Mouse (Mus musculus) heart, postnatal 4 days (tissue): Measurements from ENCODE around the gene Col4a4. TPM values are rescaled to one million over a fixed set of nuclear protein-coding genes. Genes with fewer than 3 reads are reported as not detected.

ENCODE experiments used
- DNase-seq: peaks from one replicate; pipeline ENCODE4 v3.0.0; 2021
- total RNA-seq, 2 experiments: library from RNA; stranded (reverse); gene quantifications; 2 replicates each; pipeline ENCODE4 v1.2.3; 2021

Col4a4 gene
- 1 to 10 TPM; 4.1 to 5.0 TPM for total RNA-seq

DNA sequence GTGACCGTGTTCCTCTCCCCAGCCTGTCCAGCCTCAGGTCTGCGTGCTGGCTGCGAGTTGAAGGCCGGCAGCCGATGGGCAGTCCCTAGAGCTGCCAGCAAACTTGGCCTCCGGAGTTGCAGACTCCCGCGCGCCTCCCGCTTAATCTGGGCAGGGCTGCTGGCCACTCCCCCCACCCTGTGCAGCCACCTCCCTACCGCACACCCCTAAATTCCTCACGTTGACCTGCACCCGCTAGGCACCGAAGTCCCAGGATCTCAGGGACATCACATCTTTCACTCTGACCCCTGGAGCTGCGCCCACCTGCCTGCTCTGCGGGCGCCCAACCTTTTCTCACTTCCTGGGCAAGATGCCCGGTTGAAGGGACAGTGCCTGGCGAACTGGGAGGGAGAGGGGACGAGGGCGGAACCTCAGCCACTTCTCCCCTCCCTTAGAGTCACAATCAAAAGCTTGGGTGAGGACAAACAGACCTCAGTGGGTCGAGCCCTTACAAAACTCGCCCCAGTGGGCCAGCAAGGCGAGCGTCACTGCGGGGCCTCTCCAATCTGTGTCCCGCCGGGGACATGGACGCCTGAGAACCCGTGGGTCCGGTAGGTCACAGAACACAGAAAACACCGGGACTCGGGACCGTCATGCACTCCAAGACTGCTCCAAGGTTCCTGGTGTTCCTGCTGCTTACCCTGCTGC is at the start of gene Col4a4, which contains the start of gene Col4a3:
Gene Col4a4, minus strand, starts transcription at position 137 of the 687 bp plus-strand sequence.
Gene Col4a3, plus strand, starts transcription at position 209 of the 687 bp plus-strand sequence.
- peak; percentile 75 for DNase-seq

- peak; percentile 17 for DNase-seq
Observed at GRCm38 (mm10) chr1:82636321-82636720, 49.7 kb upstream of the Col4a4 start.

DNA sequence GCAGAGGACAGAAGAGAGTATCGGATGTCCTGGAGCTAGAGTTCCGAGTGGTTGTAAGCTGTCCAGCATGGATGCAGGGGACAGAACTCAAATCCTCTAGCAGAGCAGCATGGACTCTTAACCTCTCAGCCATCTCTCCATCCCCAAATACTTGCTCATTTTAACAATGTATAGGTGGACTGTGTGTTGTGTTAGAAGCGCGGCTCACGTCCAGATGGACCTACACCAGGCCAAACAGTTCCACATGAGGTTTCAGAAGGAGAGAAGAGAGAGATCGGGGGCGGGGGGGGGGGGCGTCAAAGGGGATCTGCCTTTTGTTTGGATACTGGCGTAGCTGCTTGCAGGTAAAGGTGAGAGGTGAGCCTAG is 48.6 kb upstream of the Col4a4 start:
- no peak for DNase-seq

- peak; percentile 83 for DNase-seq
Observed at GRCm38 (mm10) chr1:82634545-82635253, 48.0 kb upstream of the Col4a4 start.

DNA sequence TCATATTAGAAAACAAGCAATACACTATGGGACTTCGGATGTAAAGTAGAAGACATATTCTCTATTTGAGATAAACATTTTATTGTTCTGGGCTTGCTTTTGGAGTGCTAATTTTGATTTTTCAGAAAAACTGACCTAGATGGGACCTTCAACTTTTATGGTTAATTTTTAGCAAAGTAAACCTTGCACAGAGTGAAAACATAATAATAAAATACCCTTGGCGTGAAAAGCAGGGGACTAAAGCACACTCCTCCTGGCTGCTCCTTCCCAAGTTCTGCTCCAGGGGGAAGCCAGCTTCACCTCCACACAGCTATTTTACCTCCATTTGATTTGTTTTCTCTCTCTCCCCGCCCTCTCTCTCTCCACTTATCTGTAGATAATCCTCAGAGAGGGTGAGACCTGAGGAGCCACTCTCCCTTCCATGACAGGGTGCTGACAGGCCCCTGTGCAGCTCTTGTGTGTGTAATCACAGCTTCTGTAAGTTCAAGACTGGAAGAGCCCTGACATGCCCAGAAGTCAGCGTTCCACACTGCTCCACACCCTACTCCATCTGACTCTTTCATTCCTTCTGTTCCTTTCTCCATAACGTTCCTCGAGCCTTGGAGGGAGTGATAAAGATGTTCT is 44.6 kb upstream of the Col4a4 start:
- no peak for DNase-seq

GRCm38 (mm10) chr1:82629495-82629894 is 42.8 kb upstream of the Col4a4 start:
- DNase-seq: no peak

- no peak for DNase-seq
Observed at GRCm38 (mm10) chr1:82627652-82628051, 41.0 kb upstream of the Col4a4 start.

DNA sequence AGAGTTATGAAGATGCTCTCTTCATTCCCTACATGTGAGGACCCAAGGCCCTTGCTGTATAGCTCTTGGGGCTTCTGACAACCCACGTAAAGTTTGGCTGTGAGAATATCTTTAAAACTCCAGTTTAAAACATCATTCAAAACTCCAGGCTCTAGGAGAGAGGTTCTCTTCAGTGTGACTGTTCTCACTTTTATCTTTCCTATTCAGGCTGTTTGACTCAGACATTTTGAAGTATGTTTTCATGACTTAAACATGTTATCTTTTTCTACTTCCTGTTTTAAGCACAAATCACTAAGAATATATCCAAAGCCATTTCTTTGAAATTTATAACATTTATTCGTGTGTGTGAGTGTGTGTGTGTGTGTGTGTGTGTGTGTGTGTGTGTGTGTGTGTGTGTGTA is 38.8 kb upstream of the Col4a4 start:
- no peak for DNase-seq

- DNase-seq: no peak
Observed at GRCm38 (mm10) chr1:82624934-82625333, 38.3 kb upstream of the Col4a4 start.

DNA sequence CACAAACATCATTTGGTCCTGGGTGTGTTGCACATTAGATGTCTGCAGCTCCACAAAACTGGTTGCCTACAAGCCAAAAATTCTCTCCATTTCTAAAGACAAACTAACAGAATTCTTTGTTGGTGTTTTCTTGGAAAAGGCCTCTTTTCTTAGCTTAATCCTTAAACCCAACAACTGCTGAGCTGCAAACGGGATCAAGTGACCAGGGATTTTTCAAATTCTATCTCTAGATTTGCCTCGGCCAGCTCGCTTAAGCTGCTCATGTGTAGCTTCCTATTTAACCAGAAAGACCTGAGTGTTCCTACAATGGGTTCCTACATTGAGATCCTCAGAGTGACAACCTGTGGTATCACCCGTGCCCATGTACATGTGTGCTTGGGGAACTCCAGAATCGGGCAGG is 33.3 kb upstream of the Col4a4 start:
- no peak for DNase-seq

GRCm38 (mm10) chr1:82618592-82618991 is 31.9 kb upstream of the Col4a4 start:
- no peak for DNase-seq

- no peak for DNase-seq
Observed at GRCm38 (mm10) chr1:82618001-82618400, 31.4 kb upstream of the Col4a4 start.

GRCm38 (mm10) chr1:82612061-82612660 is 25.5 kb upstream of the Col4a4 start:
- DNase-seq: no peak

DNA sequence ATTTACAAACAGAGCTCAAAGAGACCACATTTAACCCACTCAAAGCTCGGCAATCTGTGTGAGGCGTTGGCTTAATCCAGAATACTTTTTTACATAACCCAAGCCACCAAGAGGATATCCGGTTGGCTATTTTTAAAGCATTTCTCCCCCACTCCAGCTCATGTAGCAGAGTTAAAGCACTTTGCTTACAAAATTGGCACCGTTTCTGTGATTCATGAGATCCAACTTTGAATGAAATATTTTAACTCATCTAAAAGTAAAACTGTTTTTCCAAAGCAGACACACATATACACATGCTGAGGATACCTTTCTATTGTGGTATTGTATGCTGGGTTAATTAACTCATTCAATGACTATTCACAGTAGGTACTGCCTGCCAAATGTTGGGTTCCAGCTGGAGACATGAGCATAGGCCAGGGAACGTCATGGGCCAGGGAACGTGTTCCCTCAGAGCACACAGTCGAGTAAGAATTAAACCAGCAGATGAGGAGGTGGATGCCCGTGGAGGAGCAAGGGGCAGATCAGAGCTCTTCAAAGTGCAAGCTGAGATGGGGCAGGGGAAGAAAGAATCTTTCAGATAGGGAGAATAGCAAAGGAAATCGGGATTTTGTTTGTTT is 22.1 kb upstream of the Col4a4 start:
- DNase-seq: no peak

DNA sequence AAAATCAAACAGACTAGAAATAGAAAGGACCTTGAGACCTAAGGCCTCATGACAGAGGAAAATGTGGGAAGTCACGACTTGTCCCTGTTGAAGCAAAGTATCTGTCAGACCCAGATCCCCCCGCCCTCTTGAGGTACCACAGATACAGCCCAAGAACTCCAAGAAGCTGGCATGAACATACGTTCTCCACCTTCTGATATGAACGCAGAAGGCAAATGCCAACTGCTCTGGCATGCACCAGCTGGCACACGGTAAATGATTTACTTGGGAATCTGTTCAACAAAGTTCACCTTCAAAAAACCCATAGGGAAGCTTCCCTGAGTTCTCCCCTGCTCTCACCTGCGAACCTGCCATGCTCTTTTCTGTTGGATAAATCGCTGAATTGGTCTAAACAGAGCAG is 19.2 kb upstream of the Col4a4 start:
- no peak for DNase-seq

DNA sequence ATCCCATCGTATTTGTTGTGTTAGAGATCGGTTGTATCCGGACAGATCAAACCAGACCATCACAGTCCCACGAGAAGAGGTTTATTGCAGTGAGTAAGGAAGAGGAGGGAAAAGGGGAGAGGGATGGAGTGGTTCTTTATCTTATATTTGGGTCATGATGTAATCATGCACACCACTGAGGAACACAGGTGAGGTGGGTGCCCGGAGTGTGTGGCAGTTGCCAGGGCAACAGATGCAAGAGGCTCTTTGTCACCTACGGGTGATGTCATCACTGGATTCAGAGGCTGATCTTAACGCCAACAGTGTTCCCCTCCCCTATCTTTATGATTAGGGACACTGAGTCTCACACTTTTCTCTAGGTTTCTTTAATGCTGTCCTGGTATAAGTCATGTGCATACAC is 18.7 kb upstream of the Col4a4 start:
- DNase-seq: no peak

- no peak for DNase-seq
Observed at GRCm38 (mm10) chr1:82603198-82603950, 16.7 kb upstream of the Col4a4 start.

DNA sequence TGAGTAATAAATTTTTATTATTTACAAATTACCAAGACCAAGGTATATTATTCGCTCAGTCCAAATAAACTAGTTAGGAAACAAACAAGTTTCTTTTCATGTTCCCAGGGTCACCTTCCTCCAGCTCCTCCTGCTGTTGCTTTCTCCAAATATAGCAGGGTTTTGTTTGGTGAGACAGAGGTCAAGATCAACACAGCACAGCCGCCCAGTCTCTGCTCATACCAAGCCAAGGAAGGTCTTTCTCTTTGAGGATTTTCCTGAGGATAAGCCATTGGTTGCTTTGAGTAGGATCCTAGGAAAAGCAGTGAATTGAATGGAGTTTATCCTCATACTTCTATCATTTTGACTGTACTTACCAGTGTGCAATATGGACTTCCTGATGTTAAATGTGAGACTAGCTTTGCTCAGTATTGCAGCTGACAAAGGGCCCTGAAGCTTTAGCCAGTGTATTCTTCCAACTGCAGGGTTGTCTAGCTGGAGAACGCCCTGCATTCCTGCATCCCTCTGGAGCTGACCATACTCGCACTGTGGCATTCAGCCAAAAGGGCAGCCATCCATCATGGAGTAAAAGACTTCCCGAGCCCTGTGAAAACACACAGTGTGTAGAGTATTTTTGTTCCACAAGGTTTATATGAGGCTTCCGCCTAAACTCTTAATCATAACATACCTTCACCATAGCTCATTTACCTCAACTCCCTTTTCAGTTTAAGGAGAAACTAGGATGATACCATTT is 10.4 kb upstream of the Col4a4 start:
- peak; percentile 68 for DNase-seq

DNA sequence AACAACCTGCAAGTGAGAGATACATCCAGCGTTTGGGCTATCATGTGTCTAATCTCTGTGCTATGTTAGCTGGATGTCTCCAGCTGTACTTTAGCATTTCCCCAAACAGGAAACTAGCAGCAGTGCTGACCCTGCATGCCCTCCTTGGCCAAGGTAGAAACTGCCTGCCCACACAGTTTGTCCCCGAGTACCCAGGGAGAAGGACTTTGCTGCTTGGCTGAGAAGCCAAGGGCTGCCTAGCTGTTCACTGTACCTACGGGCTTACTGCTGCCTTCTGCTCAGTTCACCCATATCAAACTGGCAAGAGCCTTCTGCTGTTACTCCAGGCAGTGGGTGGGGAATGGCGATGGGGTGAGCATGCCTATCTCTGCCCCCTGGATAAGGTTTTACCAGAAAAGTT is 3.6 kb upstream of the Col4a4 start:
- DNase-seq: no peak

DNA sequence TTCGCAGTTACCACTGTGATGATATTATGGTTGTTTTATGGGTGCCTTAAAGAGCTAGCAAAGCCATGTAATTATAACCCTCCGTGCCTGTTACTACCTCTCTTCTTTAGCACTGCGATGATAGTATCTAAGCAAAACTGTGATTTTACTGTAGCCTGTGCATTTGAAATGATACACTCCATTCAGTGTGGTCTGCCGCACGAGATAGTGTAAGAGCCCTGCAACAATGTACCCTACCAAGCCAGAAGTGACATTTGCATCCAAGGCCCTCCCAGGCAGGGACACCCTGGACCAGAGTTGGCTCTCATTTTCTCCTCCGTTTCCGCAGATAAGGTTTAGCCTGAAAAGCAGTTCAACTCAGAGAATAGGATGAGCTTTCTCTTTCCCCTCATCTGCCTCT is 668 bp downstream of the Col4a4 start:
- no peak for DNase-seq

GRCm38 (mm10) chr1:82578320-82578719 is 8.3 kb downstream of the Col4a4 start:
- DNase-seq: peak; percentile 11
